Mouse (Mus musculus): ENCODE data around the gene C530008M17Rik.

Gene C530008M17Rik

GRCm38 (mm10) chr5:76779094-76779615 is 122.8 kb downstream of the C530008M17Rik start:
- DNase-seq, result no peak

GRCm38 (mm10) chr5:76781943-76782342 is 125.6 kb downstream of the C530008M17Rik start:
- DNase-seq, result no peak

GRCm38 (mm10) chr5:76782414-76783103 is 126.2 kb downstream of the C530008M17Rik start:
- DNase-seq, result peak; percentile 71

- DNase-seq, result peak; percentile 32
Observed at GRCm38 (mm10) chr5:76783104-76783441, 126.8 kb downstream of the C530008M17Rik start.

- no peak for DNase-seq
Observed at GRCm38 (mm10) chr5:76784151-76784723, 127.9 kb downstream of the C530008M17Rik start.

GRCm38 (mm10) chr5:76785013-76785412 is 128.7 kb downstream of the C530008M17Rik start:
- DNase-seq, result no peak

GRCm38 (mm10) chr5:76789881-76790280 is 133.6 kb downstream of the C530008M17Rik start:
- no peak for DNase-seq

GRCm38 (mm10) chr5:76791280-76791679 is 135.0 kb downstream of the C530008M17Rik start:
- no peak for DNase-seq

GRCm38 (mm10) chr5:76792720-76793119 is 136.4 kb downstream of the C530008M17Rik start:
- DNase-seq, result no peak

- no peak for DNase-seq
Observed at GRCm38 (mm10) chr5:76798043-76798442, 141.7 kb downstream of the C530008M17Rik start.

GRCm38 (mm10) chr5:76799471-76799870 is 143.2 kb downstream of the C530008M17Rik start:
- DNase-seq, result peak; percentile 30

- DNase-seq, result no peak
Observed at GRCm38 (mm10) chr5:76809031-76809430, 152.7 kb downstream of the C530008M17Rik start.

GRCm38 (mm10) chr5:76815035-76815434 is 158.7 kb downstream of the C530008M17Rik start:
- DNase-seq, result peak; percentile 58

- peak; percentile 31 for DNase-seq
Observed at GRCm38 (mm10) chr5:76815786-76816455, 159.6 kb downstream of the C530008M17Rik start.

- DNase-seq, result no peak
Observed at GRCm38 (mm10) chr5:76816748-76817147, 160.4 kb downstream of the C530008M17Rik start.

GRCm38 (mm10) chr5:76817678-76818077 is 161.4 kb downstream of the C530008M17Rik start:
- no peak for DNase-seq

GRCm38 (mm10) chr5:76818807-76819206 is 162.5 kb downstream of the C530008M17Rik start:
- DNase-seq, result no peak

GRCm38 (mm10) chr5:76822097-76822496 is 165.8 kb downstream of the C530008M17Rik start:
- no peak for DNase-seq

- no peak for DNase-seq
Observed at GRCm38 (mm10) chr5:76828527-76829240, 172.4 kb downstream of the C530008M17Rik start.

GRCm38 (mm10) chr5:76832529-76833210 is 176.4 kb downstream of the C530008M17Rik start:
- DNase-seq, result no peak

GRCm38 (mm10) chr5:76837018-76837417 is 180.7 kb downstream of the C530008M17Rik start:
- no peak for DNase-seq

GRCm38 (mm10) chr5:76839786-76840185 is 183.5 kb downstream of the C530008M17Rik start:
- no peak for DNase-seq

GRCm38 (mm10) chr5:76841859-76842258 is 185.5 kb downstream of the C530008M17Rik start:
- no peak for DNase-seq
